Mouse (Mus musculus) monocyte, adult 2 months (primary cell): ENCODE measurements at regions not wholly inside any gene's neighbourhood (a gene's known extent, or its start where the extent isn't known, plus 50 kb on each side); places are given as distances from the start of the nearest gene placed in this dataset.

ENCODE experiments used
- DNase-seq, 2 experiments: peaks; one replicate each; pipeline ENCODE4 v3.0.0; 2022; ENCODE audit warnings: low spot score in 2 of 2, low read depth in 1 of 2

DNA sequence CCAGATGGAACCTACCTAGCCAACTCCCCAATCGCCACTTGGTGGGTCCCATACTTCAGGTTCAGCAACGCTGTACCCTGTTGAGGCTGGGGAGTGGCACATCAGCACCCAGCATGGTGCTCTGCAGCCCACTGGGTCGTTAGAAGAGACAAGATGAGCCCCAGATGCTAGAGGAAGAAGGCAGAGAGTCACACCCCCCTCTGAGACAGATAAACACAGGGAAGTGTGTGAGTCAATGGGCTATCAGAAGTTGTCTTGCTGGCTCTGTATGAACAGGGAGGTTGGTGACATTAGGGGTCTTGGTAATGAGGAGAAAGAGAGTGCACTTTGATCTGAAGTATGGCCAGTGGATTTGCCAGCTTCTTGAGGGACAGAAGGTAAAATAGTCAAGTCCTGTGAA, 101.7 kb upstream of the Mki67 start:
- no peak for DNase-seq

DNA sequence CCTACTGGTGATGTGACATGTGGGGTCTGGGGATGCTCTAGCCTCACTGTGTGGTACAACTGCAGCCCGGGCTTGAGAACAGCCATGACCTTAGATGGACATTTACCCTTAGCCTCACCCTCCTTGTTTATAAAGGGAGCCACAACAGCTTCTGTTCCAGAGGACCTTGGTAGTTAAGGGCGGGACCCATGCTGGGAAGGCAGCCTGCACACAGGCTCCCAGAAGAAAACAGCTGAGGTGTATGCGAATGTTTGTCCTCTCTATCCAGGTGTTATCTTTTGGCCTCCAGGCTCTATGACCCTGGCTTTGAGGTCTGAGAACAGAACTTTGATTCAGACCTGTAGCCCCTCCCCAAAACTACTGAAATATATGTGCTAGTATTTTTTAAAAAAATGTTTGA, 102.1 kb upstream of the Mki67 start:
- DNase-seq = no peak

DNA sequence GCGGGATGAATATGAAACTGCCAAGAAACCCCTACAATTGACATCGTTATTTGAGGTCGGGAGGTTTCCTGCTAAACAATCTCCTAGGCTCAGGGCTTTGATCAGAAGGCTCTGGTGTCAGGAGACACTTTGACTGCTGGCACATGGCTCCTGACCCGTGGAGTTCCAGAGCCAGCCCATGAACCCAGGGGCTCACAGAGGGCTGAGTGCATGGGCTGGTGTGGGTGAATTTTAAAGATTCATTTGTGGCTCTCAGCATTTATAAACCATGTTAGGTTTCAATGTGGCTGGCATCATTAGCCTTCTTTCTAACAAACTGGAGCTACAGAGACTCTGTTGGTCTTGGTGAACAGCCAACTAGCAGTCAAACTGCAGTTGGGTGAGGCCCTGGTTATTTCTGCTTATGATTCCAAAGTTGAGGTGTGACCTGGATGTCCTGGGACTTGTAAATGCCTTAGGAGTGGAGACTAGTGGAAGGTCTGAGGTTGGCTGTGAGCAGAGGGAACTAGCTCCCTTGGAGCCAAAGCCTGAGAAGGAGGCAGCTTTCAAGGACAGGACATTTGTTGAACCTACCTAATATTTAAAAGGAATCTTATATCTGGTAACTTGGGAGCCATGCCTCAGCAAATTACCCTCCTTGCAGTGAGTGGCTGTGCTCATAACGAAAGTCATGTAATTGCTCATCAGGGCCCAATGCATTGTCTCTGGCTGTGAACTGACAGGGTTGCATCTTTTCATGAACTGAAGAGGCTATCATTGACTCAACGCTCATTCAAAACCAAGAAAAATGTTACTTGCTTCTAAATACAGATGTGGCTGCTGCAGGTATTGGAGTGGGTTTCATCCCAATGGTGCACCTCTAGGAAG, 108.0 kb upstream of the Mki67 start:
- no peak for DNase-seq

DNA sequence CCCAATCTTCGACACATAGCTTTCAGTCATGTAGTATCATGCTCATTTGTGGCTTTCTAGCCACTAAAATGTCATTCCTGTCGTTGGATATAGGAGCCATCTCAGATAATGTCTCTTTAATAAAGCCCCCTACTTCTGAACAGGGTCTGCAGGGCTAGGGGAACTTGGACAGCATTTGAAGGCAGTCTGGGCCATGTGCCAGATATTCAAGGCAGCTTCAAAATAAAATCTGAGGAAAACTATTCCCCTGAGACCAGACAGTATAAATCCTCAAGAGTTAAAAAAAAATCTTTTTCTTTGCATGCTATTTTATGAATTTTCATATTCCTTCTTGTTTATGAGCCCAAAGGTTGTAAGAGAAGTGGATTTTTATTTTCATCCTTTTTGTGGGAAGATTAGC, 113.1 kb upstream of the Mki67 start:
- DNase-seq = no peak

DNA sequence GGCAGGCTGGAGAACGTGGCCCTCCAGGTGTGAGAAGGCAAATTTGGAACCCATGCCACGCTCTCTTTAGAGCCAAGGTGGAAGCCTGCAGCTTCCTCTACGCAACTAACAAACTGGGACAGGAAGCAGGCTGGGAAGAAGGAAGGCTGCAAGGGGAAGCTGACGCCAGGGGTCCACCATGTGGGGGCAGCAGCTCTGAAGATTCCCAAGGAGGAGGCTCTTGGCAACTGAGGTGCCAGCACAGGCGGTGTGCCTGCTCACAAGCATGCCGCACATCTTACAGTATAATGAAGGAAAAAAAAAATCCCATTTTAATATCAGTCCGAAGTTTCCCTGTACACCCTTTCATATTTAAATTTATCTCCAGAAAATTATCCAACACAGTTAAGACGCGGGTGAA, 117.3 kb upstream of the Mki67 start:
- DNase-seq = no peak

DNA sequence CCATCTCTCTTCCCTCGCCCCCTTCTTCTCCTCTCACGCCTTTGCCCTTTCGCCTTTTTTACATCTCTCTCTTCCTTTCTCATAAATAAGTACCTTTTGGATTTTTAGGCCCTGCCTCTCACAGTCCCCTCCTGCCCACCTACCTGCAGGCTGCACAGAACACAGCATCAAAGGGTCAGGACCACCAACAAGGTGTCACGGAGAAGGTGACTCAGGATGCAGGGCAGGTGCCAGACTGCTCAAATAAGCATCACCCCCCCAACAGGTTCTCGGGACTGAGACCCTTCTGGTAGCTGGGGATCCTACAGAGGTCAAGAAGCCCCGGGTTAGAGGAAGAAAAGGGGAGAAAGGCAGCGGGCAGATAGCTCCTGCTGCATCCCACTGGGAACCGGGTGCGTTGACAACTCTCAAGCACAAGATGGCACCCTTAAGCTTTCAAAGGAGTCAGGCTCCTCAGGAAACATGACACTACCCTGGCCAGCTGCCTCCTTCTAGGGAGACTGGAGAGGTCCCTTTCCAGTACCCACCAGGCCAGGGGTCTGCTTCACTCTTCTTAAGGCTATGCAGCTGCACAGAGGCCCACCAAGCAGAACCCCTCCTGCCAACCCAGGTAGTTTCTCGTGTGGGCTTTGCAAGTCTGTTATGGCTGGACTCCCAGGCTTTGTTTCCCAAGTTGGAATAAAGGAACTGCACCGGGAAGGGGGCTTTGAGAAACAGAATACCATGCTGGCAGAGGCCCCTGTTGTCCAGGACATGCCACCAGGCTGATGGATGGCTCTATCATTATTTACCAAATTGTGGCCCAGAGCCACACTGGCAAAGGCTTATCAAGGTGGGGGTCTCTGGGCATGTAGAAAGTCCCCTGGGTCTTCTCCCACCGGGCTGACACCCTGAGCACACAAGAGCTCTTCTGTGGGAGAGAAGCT, 120.9 kb upstream of the Mki67 start:
- no peak for DNase-seq

DNA sequence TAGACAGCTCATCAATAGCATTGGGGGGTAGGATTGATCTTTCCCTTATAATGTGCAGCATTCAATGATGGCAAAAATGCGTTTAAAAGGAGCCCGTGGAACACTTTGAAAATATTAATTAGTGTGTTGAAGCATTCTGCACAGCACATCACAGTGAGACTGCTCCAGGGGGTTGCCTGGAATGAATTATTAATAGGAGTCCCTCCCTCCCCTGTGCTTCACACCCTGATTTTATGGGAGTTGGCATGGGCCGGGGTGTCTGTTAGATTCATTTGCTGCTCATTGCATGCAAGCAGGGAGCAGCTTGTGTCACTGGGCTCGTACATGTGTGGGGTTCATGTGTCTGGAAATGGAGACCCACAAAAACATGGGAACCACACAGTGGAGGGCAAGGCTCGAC, 127.9 kb upstream of the Mki67 start:
- no peak for DNase-seq

DNA sequence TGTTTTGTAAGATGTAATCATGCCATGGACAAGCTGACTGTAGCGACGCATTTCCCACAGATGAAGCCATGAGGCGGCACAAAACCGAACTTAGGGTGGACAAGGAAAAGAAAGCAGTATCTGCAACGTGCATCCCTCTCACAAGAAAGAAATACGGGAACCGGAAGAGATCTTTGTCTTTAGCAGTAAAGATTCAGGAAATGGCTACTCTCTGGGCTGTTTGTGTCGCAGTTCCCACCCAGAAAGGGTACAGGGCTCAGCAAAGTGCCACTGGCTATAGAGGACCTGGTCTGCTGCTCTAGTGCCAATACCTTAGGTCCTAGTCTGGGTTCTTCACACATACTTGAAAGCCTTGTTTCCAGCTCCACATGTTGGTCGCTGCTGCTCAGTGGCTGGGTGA, 131.1 kb upstream of the Mki67 start:
- DNase-seq = peak in 1 of 2 experiments; percentile 5

DNA sequence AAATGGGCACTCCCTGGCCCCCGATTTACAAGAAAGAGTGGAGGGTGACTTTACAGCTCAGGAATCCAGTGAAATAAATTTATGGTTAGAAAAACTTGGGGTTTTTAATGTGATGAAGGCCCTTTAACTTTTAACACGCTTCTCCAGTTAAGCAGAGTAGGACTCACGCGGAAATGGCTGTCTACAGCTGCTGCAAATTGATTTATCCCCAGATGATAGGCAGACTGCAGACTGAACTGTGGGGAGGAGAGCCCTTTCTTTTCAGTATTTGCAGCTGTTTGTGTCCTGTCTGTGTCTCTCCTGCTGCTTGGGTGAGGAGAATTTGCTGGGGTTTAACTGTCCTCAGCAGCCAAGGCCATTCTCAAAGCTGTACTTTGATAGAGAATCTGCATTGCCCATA, 132.0 kb upstream of the Mki67 start:
- no peak for DNase-seq

DNA sequence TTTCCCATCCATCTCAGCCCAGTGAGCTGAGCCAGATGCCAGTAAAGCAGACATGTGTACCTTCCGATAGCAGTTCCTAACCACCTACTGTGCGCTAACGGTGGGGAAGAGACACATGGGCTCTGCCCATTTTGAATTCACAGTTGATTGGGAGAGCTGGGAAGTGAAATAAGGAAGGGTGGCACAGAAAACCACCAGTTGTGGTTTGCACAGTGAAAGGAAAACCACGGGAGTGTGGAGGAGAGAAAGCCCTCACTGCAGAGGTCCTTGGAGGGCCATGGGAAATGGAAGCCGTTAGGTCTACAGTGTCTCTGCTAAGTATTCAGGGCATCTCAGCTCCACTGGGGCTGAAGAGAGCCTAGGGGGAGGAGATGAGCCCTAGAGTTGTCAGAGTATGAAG, 132.7 kb upstream of the Mki67 start:
- DNase-seq = no peak

DNA sequence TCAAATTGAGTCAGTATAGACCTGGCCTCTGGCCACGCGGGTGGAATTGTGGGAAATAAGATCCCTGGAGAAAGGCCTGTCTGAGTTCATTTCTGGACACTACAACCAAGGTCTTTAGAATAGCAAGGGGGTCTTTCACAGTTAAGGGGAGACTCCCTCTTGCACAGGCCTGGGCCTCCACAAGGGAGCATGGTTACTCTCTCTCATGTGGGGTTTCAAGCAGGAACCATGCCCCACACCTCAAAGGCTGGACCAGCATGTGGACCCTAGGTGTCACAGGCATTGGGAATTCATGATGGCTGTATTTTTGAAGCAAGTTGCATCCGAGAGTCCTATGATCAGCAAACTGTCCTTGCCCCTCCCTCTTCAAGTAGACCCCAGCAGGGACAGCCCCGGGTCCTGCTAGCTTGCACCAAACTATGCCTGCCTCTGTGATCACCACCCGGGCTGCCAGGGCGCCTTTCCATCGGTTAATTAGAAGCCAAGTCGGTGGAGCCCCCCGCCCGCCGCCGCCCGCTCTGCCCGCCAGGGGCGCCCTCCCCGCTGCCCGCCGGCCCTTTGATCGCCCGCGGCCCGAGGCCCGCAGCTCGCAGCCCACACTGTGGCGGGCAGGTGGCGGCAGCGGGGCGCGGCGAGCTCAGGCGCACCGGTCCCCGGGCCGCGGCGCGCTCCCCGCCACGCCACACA, 137.1 kb upstream of the Mki67 start:
- no peak for DNase-seq

DNA sequence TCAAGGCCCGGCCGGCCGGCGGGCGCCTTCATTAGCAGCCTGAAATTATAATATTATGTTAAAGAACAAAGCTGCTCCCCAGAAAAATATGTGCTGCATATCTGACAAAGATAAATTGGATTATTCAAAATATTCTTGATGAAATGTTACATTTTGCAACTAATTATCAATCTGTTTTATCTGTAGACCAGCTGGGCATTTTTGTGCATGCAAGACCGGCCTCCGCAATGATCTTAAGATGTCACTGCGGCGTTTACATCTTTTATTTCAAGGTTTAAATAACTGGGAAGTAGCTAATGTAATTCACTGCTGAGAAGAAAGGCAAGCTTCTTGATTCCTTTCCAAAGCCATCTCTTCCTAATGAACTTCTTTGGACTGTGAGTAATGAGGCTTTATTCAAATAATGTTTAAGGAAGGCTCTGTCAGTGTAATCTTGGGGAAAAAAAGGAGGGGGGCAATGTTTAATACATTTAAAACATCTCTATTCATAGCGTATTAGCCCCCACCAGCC, 137.7 kb upstream of the Mki67 start:
- DNase-seq = no peak

DNA sequence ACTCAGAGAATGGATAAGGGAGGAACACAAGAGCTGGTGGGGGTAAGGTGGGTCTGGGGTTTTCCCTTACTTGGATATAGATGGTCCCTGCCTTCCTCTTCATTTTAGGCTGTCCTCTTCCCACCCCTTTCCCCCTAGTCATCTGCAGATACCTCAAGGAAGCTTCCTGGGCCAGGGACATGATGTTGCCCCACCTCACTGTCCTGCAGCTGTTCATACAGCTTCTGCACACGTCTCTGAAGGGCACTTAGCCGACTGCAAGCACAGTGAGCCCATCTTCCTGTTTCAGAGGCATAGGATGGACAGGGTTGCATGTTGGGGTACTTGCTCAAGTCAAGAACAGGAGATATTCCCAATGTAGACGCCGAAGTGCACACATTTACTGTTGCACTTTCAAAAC, 144.1 kb upstream of the Mki67 start:
- no peak for DNase-seq

DNA sequence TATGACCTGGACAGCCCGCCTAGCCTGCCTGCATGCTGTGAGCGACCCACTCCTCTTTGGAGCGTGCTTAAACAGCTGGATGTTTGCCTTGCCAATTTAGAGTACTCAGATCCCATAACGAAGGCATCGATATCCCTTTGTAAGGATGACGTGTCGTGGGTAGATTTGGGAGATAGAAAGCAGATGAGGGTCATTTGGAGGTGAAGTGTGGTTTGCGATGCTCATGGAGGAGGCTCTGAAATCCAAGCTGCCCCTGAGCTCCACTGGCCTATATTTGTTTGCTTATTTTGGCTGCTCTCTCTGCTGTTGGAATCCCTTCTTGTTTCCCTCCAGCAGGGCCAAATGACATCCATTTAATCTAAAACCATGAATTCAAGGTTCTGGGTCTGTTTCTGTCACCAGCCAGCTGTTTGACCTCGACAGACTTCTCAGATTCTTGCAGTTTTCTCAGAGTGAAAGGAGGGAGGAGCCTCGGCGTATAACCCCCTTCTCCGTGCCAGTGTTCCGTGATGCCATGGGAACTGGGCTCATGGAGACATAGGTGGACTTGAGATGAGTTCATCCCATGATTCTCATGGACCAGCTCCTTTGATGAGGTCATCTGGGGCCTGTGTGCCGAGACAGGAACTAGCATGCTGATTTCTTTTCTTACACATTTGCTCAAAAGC, 144.7 kb upstream of the Mki67 start:
- DNase-seq = no peak

DNA sequence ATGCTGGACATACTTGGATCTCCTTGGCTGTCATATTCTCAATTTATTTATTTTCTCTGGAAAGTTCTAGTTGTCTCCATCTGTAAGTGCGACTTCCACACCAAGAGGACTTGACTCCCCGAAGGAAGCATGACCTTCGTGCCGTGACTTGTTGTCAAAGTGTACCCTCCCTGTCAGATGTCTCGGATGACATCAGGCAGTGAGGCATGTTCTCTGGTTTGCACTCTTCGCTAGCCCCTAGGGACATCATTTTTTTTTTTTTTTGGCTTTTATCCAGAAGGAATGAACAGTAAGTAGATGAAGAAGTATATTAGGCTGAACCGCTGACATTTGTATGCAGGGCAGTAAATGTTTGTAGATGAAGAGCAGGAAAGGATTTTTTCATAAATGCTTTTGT, 145.2 kb upstream of the Mki67 start:
- DNase-seq = no peak

DNA sequence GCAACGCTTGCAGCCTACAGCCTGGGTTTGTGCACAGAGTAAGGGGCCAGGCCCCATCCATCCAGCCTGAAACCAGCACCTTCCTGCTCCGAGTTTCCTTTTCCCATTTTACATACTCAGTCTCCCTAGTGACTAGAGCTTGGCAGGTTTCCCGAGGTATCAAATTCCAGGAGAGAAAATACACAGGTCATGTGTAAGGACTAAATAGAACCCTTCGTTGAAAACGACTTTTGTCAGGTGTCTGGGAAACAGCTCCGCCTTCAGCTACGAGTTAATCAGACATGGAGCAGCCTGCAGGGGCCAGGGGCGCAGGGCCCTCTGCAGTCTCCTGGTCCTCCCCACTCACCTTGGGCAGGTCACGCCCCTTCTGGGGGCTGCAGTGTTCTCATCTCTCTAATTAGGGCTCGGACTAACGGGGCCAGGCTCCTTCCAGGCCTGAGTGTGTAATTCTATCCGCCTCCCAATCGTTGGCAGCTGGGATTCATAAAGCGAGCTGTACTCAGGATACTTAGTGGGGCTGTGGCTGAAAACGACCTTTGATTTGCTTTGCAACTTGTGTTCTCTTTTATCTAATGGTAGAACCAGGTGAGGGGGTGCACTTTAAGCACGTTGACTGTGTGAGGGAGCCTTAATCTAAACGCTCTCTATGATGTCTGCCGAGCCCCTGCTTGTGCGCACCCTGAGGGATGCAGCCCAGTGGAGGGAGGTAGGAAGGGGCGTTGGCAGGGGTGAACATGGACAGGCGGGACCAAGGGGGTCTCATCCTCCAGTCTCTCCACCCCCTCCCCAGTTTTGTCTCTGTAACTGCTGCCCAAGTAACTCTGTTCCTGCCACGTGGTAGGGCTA, 147.6 kb upstream of the Mki67 start:
- DNase-seq = no peak

DNA sequence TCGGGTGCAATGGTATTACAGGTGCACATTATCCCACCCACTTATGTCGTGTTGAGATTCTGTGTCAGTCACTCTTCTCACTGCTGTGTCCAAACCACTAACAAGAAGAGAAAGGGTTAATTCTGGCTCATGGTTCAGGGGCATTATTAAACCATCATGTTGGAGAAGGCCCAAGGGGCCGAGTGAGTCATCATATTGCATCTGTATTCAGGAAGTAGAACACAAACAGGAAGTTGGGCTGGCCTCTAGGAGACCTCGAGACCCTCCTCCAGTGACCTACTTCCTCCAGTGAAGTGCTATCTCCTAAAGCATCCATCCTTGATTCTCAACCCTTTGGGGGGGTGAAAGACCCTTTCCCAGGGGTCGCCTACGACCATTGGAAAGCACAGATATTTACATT, 154.8 kb upstream of the Mki67 start:
- DNase-seq = no peak

DNA sequence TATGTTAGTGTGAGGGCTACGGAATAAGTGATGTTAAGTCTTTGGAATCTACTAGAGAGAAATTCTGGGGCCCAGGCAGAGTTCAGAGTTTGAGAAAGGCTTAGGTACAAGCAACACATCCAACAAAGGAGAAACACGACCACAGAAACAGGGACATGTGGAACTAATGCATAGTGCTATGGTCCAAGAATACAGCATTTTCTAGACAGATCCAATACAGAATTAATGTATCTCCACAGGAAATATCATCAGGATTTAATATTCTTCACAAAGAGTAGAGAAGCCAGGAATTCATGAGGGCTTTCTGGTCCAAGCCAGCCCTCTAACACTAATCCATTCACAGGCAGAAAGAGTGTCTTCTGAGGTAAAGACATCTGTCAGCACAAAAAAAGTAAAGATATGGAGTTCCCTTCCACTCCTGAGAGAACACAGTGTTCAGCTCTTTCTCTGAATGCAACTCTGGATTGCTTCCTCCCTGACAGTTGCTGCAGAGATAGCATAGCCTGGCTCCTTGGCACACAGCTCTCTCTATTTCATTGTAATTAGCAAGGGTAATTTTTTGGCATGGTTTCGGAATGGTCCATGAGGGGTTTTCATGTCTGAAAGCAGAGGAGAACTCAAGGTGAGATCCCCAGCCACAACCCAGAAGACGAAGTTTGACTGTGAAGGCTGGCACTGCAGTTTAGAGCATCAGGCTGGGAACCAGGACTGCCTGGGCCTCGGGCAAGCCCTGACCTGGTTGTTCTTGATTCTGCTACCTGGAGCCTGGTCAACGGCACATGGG, 161.1 kb upstream of the Mki67 start:
- no peak for DNase-seq

DNA sequence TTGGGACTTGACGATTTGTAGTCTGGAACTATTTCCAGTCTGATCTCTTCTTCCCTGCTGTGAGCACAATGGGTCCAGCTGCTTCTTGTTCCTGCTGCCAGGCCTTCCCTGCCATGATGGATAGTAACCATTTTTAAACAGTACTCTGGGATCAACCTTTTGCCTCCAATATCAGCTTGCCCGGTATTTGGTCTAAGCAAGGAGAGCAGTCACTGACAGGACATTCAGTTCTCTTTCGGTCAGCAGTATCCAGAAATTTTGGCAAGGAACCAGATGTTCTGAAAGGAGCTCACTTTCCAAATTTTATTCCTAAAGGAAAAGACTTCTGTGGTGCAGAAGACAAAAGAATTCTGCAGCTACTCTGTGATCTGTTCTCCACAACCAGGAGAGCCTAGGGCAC, 162.6 kb upstream of the Mki67 start:
- DNase-seq = no peak
